Mouse (Mus musculus): ENCODE measurements around the gene Rgmb.
A peak's percentile ranks its signal among the peaks of the same experiment; 100 is the strongest.

Rgmb gene

DNA sequence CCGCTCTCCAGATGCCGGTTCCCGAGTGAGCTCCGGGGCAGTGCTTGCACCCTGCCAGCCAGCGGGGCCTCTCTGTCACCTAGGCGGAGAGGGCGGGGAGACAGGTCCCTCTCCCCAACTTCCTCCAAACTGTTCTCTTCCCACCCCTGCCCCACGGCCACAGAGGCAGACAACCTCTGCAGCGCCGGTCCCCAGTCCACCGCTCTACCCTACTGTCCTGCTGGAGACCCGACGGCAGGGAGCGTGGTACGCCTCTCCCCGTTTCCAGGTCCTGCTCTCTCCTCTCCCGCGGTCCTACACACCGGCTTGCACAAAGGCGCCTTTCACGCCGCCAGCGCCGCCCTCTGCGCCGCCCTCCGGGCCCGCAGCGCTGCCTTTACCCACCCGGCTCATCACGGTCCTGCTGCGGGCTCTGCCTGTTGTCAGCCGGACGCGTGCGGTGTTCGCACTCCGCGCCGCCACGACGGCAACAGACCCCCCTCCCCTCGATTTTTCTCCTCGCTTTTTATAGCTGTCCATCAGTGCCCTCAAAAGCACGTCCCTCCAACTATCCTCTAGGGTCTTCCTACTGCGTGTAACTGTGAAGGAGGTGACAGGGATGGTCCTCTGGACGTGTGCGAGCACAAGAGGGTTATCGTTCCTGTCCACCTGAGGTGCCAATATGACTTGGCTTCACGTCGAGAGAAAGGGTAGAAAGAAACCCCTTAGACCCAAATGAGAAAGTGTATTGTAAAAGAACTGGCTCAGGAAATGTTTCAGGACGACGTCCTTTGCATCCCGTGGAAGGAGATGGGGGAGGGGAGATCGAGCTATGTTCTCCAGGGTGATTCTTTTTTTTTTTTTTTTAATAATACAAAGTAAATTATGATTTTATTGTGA is at the start of gene Rgmb:
Rgmb (minus strand) TSS at position 274 of the 879 bp plus-strand sequence.
- peak; percentile 59 for DNase-seq (ENCODE audit: low read depth)

DNA sequence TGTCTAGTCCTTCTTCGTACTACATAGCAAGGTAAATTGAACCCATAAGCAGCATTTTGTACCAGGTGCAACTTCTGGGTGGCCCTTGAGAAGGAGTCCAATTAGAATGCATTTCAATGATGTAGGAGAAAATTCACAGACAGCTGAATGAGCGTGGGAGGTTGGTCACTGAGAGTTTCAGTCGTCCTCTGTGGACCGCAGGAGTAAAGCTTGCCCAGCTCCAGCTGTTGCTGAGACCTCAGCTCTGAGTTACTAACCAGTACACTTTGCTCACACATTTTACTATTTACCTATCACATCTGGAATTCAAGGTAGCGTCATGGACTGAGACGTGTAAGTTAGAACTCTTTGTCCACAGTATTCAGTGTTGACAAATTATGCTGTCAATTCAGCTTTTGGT is 43.9 kb upstream of the Rgmb start:
- DNase-seq (ENCODE audit: low read depth): no peak

DNA sequence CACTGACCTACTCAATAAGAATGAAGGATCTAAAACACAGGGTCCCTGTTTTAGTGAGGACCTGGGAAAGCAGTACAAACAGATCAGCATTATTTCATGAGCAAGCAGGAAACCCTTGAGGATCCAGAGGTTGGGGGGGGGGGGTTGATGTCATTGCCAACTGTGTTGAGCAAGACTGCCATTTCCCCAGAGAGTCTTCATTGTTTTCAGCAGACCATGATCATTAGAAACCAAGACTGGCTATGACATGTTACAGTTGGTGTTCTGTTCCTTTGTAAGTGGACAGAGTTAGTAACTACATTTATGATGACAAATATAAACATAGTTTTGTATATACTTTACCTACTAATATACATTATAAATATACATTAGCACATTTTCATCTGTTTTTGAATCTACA is 41.3 kb upstream of the Rgmb start:
- peak; percentile 26 for DNase-seq (ENCODE audit: low read depth)

GRCm38 (mm10) chr17:15865249-15865648 is 34.4 kb upstream of the Rgmb start:
- DNase-seq (ENCODE audit: low read depth): no peak

GRCm38 (mm10) chr17:15862355-15862754 is 31.5 kb upstream of the Rgmb start:
- no peak for DNase-seq (ENCODE audit: low read depth)

- no peak for DNase-seq (ENCODE audit: low read depth)
Measured at GRCm38 (mm10) chr17:15853121-15853520, 22.3 kb upstream of the Rgmb start.

- no peak for DNase-seq (ENCODE audit: low read depth)
Measured at GRCm38 (mm10) chr17:15850544-15850943, 19.7 kb upstream of the Rgmb start.

DNA sequence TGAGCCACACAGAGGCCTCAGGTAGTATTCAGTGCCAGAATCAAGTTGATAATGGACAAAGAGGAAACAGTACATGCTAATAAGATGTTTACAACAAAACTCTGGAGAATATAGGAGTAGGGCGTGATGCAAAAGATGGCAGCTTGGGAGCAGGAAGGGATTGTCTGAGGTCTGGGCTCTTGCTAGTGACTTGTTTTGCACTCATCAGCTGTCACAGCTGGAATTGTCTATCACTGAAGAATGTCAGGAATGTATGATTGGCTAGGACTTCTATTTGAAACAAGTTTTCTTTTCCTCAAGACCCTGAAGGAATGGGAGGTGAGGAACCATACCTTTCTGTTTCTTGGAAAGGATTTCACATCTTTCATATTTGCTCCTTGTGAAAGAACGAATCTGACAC is 10.6 kb upstream of the Rgmb start:
- DNase-seq (ENCODE audit: low read depth): no peak

GRCm38 (mm10) chr17:15832398-15832797 is 1.6 kb upstream of the Rgmb start:
- DNase-seq (ENCODE audit: low read depth): no peak

GRCm38 (mm10) chr17:15831810-15832209 is 971 bp upstream of the Rgmb start:
- DNase-seq (ENCODE audit: low read depth): peak; percentile 46

DNA sequence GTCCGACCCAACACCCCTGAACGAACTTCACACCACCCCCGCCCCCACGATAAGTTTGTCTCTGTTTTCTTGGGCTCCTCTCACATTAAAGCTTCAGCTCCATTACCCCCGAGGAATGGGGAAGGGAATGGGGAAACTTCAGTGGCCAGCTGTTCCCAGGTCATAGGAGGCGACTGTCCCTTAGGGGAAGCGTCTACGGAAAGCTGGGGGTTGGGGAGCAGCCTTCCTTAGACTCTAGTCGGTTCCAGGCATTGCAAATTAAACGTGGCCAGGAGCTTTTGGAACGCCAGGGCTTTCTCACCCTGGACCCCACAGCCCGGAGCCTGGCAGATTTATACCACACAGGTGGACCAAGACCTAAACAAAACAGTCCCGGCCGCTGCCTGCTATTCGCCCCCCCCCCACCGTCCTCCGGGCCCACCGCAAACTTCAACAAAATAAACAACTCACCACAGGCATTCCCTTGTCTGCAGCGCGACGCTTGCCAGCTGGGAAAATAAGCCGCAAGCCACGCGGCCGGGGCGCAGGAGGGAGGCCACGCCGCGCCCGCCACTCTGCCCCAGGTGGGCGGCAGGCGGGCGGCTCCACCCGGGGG is 571 bp downstream of the Rgmb start:
- peak; percentile 41 for DNase-seq (ENCODE audit: low read depth)

DNA sequence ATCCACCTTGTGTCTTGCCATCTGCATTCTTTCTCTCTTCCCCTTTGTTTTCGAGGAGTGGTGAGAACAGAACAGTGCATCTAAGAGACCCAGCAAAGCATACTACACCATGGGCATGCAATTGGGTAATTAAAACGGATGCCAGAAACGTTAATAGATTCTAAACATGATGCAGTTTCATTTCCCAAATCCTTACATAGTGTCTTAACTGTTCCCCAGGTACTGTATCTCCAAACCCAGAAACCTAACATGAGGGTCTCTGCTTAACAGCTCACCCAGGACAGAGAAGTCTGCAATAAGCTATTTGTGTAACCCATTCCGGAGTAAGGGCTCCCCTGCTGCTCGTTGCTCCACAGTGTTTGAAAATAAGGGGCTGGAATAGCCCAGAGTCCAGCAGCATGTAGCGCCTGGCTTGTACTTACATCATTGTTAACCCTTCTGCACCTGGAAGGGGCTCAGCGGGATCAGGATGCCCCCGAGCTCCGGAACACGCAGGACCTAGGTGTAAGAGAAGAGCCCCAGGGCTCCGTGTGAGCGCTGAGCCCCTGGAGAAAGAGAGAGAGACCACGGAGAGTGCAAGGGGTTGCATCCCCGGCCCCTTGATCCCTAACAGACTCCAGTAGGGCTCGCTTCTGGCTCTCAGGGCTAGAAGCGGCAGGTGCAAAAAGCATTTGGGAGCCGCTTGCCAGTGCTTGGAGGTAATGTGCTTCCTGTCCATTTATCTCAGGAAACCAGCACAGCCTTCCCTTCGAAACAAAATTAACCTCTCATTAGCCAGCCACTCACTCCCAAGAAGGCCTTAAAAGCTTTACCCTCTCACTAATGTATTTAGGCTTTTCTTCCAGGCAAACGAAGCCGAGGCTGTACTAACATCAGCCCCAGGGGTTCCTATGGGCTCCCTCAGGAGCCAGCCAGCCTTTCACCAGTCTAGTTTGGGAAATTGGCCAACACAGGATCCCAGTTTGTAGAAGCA is 1.4 kb downstream of the Rgmb start:
- peak; percentile 45 for DNase-seq (ENCODE audit: low read depth)

DNA sequence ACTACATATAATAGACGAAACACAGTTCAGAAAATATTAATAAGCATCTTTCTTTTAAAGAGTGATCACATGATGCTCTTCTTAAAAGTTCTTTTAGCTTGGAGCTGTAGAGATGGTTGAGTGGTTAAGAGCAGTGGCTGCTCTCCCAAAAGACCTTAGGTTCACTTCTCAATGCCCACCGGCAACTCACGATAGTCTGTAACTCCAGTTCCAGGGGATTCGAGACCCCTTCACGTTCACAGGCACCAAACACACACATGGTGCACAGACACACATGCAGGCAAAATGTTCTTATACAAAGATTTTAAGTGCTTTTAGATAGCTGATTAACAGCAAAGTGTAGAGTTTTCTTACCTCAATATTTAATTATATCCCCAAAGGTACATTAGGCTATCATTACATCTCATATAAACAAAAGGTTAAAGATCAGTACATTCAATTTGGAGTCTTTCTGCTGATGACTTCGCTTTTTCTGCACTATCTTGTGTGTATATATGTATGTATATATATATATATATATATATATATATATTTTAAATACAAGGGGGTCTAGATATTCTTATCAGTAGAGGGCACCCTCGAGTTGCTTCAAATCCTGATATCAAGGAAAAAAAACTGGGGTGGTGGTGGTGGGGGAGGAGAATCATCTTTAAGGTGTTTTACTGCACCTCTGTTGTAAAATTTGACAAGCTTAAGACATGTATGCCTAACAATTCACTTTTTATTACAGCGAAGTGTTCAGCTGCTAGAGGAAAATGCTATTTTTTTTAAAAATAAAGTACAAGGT is 2.5 kb downstream of the Rgmb start:
- DNase-seq (ENCODE audit: low read depth): peak; percentile 77

- DNase-seq (ENCODE audit: low read depth): no peak
Measured at GRCm38 (mm10) chr17:15826928-15827327, 3.9 kb downstream of the Rgmb start.

- peak; percentile 100 for DNase-seq (ENCODE audit: low read depth)
Measured at GRCm38 (mm10) chr17:15826444-15826909, 4.4 kb downstream of the Rgmb start.

- DNase-seq (ENCODE audit: low read depth): peak; percentile 69
Measured at GRCm38 (mm10) chr17:15825481-15826396, 5.1 kb downstream of the Rgmb start.

GRCm38 (mm10) chr17:15824854-15825253 is 6.0 kb downstream of the Rgmb start:
- no peak for DNase-seq (ENCODE audit: low read depth)

DNA sequence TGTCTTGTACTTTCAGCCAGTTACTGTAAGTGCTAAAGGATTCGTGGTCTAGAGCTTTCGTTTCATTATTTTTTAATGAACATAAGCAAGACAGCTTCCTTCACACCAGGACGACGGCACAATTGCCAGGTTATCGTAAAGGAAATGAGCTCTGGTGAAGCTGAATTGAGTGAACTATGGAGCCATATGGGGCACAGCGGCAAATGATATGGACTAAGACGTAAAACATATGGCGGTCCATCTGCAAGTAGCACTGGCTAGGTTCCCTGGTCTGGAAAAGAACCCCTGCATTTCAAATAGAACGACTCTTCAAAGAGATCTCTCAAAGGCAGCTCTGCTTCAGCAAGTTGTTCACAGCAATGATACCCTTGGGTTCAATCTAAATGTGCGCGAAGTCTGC is 6.5 kb downstream of the Rgmb start:
- DNase-seq (ENCODE audit: low read depth): no peak

GRCm38 (mm10) chr17:15823838-15824237 is 7.0 kb downstream of the Rgmb start:
- peak; percentile 75 for DNase-seq (ENCODE audit: low read depth)

DNA sequence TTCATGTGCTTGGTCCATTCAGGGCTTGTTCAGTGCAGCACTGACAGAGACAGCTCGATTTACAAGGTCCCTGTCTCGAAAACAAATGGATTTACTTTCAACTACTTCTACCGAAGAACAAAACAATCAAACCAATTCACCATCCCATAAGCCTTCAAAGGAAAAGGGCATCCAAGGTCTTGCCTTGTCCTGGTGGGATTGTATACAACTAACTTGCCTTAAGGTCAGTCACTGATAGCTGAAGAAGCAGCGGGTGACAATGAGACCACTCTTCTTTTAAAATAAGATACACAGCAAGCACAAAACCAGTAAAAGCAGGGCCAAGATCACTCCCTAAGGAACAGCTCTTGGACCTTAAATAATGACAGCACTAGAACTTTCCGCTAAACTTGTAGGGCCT is 7.6 kb downstream of the Rgmb start:
- DNase-seq (ENCODE audit: low read depth): no peak
